ENCODE assay signal across 8 mouse cellular contexts in the genomic region with DNA sequence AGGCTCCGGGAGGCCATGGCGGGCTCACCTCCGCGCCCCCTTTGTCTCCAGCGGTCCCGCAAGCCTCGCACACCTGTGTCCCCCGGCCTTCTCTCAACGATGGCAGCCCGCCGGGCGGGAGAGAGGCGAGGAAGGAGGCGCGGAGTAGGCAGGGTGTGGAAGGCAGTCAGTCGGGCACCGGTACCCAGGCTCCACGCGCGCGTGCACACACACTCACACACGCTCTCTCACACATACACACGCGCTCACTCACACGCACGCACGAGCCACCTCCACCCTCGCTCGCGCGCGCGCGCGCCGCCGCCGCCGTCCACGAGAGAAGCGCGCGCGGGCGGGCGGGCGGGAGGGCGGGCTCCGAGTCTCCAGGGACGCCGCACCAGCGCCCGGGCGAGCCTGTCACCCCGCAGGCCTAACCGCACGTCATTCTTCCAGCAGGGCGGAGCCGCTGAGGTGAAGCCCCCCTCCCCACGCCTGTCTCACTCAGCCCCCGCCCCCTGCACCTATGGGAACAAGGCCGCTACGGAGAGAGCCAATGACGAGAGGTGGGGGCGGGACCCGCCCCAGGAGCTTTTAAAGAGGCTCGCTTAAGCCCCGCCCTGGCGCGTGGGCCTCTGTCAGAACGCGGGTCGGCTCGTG. TPM values are rescaled to one million over a fixed set of nuclear protein-coding genes. Genes with fewer than 3 reads are reported as not detected.
DNase-seq lines count a peak whose midpoint lies in the region; ATAC-seq and TF ChIP-seq lines count a peak whose summit lies in the region.

A gene (minus strand): TSS at position 357 of the 636 bp plus-strand sequence.

- H3K9me3 ChIP-seq in hindbrain, postnatal 0 days (ENCODE audit: low read length): no peaks in the 10 kb centered on the region

- H3K4me1 ChIP-seq in hindbrain, postnatal 0 days (ENCODE audit: insufficient read depth, low read length): no peaks in the 10 kb centered on the region

- peak within 1 kb of the TSS; percentile 94 for H3K27ac ChIP-seq in hindbrain, postnatal 0 days

- peak within 1 kb of the TSS; percentile 89 for H3K4me3 ChIP-seq in hindbrain, postnatal 0 days (ENCODE audit: low read length)

- WGBS in hindbrain, postnatal 0 days: 1% methylated on average over 29 of the region's 74 CpGs

- peak; percentile 99 for ATAC-seq in hindbrain, postnatal 0 days

- peak within 1 kb of the TSS; percentile 81 for H3K4me2 ChIP-seq in hindbrain, postnatal 0 days (ENCODE audit: low read depth, low read length)

- H3K9ac ChIP-seq in hindbrain, postnatal 0 days (replicated peaks; ENCODE audit: low read length): peak within 1 kb of the TSS; percentile 94

- no peaks in the 10 kb centered on the region for H3K27me3 ChIP-seq in hindbrain, postnatal 0 days (ENCODE audit: insufficient read depth, low read length)

- no peaks in the 10 kb centered on the region for H3K36me3 ChIP-seq in hindbrain, postnatal 0 days (ENCODE audit: insufficient read depth, low read length)

- no peak for TF ChIP-seq CTCF in hindbrain, postnatal 0 days (IDR thresholded peaks at IDR 0.05; ENCODE audit: low read depth)

- peak; percentile 94 for DNase-seq in WW6 (ENCODE audit: low read depth, low spot score)
- DNase-seq in cerebellum, postnatal 4 days (ENCODE audit: low spot score in 2 of 2): peak; percentile 78 to 91
- peak; percentile 60 to 71 for DNase-seq in gastrocnemius, adult 8-10 months (ENCODE audit: low spot score in 2 of 2)
- DNase-seq in hindbrain, postnatal 0 days (ENCODE audit: low spot score): peak; percentile 97
- peak; percentile 89 to 94 for DNase-seq in left cerebral cortex, adult 18-20 months (ENCODE audit: low spot score in 2 of 2)
- peak; percentile 89 to 92 for DNase-seq in lung, postnatal 4 days
- peak; percentile 93 for DNase-seq in retina, postnatal 7 days (ENCODE audit: low read depth, low spot score)
- DNase-seq in urinary bladder, adult 18-20 months (ENCODE audit: low spot score in 2 of 2): peak; percentile 70 to 76

RNA-seq across cellular contexts. Expression of the gene that starts here (rescaled TPM):
- total RNA-seq in gastrocnemius, adult 8-10 months (2022): under 1 TPM; 0.07 to 0.27 (median 0.16) TPM
- total RNA-seq in hindbrain, postnatal 0 days (2014; rRNA removed): 35.5 and 50.1 TPM in 2 replicates
- polyA plus RNA-seq in hindbrain, postnatal 0 days (2015; fragmentation: Nextera tagmentation; extraction: Ambion mirVana): 27.3 and 27.8 TPM in 2 replicates
- 10 to 100 TPM; 32.2 to 34.4 TPM for total RNA-seq in left cerebral cortex, adult 18-20 months (2021)

Comparison
In these comparisons a context has a peak if more than half of its experiments do, and no peak if none do; other contexts are left out.
1. Peak in every context shown above with its lines: DNase-seq, ATAC-seq, H3K4me3 ChIP-seq and H3K27ac ChIP-seq.
2. RNA of the gene that starts here (total RNA-seq): 35.5 to 50.1 TPM in hindbrain, postnatal 0 days and 32.2 to 34.4 TPM in left cerebral cortex, adult 18-20 months; 0.07 to 0.27 TPM in gastrocnemius, adult 8-10 months; every median in the first group is over 10 times any median in the second.
3. Peak in DNase-seq in gastrocnemius, adult 8-10 months; RNA of the gene not detected or under 1 TPM.